Mouse (Mus musculus): ENCODE data around the gene Ehmt1.

The Ehmt1 gene

GRCm38 (mm10) chr2:24912189-24912588, 7.2 kb downstream of the Ehmt1 start:
- no peak for DNase-seq (ENCODE audit: low spot score)

GRCm38 (mm10) chr2:24910481-24910880, 8.9 kb downstream of the Ehmt1 start:
- DNase-seq (ENCODE audit: low spot score), result no peak

GRCm38 (mm10) chr2:24905653-24906155, 13.7 kb downstream of the Ehmt1 start:
- DNase-seq (ENCODE audit: low spot score), result no peak

GRCm38 (mm10) chr2:24904823-24905652, 14.4 kb downstream of the Ehmt1 start:
- DNase-seq (ENCODE audit: low spot score), result peak; percentile 57

- DNase-seq (ENCODE audit: low spot score), result no peak
Measured at GRCm38 (mm10) chr2:24902999-24903398, 16.4 kb downstream of the Ehmt1 start.

GRCm38 (mm10) chr2:24901055-24901454, 18.4 kb downstream of the Ehmt1 start:
- DNase-seq (ENCODE audit: low spot score), result no peak

- DNase-seq (ENCODE audit: low spot score), result no peak
Measured at GRCm38 (mm10) chr2:24899292-24899691, 20.1 kb downstream of the Ehmt1 start.

- DNase-seq (ENCODE audit: low spot score), result no peak
Measured at GRCm38 (mm10) chr2:24896761-24897160, 22.7 kb downstream of the Ehmt1 start.

- no peak for DNase-seq (ENCODE audit: low spot score)
Measured at GRCm38 (mm10) chr2:24894211-24894610, 25.2 kb downstream of the Ehmt1 start.

- no peak for DNase-seq (ENCODE audit: low spot score)
Measured at GRCm38 (mm10) chr2:24892318-24892717, 27.1 kb downstream of the Ehmt1 start.

- no peak for DNase-seq (ENCODE audit: low spot score)
Measured at GRCm38 (mm10) chr2:24890541-24891447, 28.6 kb downstream of the Ehmt1 start.

GRCm38 (mm10) chr2:24888895-24889294, 30.5 kb downstream of the Ehmt1 start:
- no peak for DNase-seq (ENCODE audit: low spot score)

GRCm38 (mm10) chr2:24880686-24881085, 38.7 kb downstream of the Ehmt1 start:
- no peak for DNase-seq (ENCODE audit: low spot score)

GRCm38 (mm10) chr2:24870952-24871351, 48.5 kb downstream of the Ehmt1 start:
- no peak for DNase-seq (ENCODE audit: low spot score)

GRCm38 (mm10) chr2:24863010-24863409, 56.4 kb downstream of the Ehmt1 start:
- DNase-seq (ENCODE audit: low spot score), result no peak

- DNase-seq (ENCODE audit: low spot score), result peak; percentile 53
Measured at GRCm38 (mm10) chr2:24852408-24852807, 67.0 kb downstream of the Ehmt1 start.

GRCm38 (mm10) chr2:24846557-24846956, 72.9 kb downstream of the Ehmt1 start:
- DNase-seq (ENCODE audit: low spot score), result no peak

GRCm38 (mm10) chr2:24845256-24845655, 74.2 kb downstream of the Ehmt1 start:
- no peak for DNase-seq (ENCODE audit: low spot score)

- no peak for DNase-seq (ENCODE audit: low spot score)
Measured at GRCm38 (mm10) chr2:24830614-24831013, 88.8 kb downstream of the Ehmt1 start.

GRCm38 (mm10) chr2:24809746-24810145, 109.7 kb downstream of the Ehmt1 start:
- DNase-seq (ENCODE audit: low spot score), result no peak

- no peak for DNase-seq (ENCODE audit: low spot score)
Measured at GRCm38 (mm10) chr2:24807691-24808090, 111.7 kb downstream of the Ehmt1 start.

GRCm38 (mm10) chr2:24807036-24807435, 112.4 kb downstream of the Ehmt1 start:
- no peak for DNase-seq (ENCODE audit: low spot score)

GRCm38 (mm10) chr2:24806143-24806542, 113.3 kb downstream of the Ehmt1 start:
- no peak for DNase-seq (ENCODE audit: low spot score)
